Mouse (Mus musculus) heart, postnatal 4 days (tissue): ENCODE results near the gene Lrrc4c. TPM values are rescaled to one million over a fixed set of nuclear protein-coding genes. Genes with fewer than 3 reads are reported as not detected.

Source experiments
- DNase-seq: peaks from one replicate; pipeline ENCODE4 v3.0.0; 2021
- total RNA-seq, 2 experiments: library from RNA; stranded (reverse); gene quantifications; 2 replicates each; pipeline ENCODE4 v1.2.3; 2021

Lrrc4c gene
- total RNA-seq, 2 experiments from 2014 or later = 0.67 to 0.70 TPM

DNA sequence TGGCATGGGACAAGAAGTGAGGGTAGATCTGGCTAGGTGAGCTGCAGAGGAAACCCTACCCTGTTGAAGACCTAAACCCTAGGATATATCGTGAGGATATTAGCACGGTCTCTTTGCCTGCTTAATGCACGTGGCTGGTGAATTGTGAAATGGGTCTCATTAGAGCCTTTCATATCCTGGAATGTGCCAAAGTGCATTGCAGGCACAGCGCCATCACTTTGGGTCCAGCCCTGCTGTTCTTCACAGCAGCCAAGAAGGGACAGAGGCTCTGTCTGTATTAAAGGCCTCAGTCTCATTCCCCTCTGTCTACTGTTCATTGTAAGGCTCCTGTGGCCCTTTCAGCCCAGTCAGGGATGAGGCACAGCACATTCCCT lies 1160.9 kb downstream of the Lrrc4c start:
- no peak for DNase-seq

- DNase-seq = no peak
Measured at GRCm38 (mm10) chr2:97484990-97485389, 1167.0 kb downstream of the Lrrc4c start.

GRCm38 (mm10) chr2:97485609-97486008 lies 1167.6 kb downstream of the Lrrc4c start:
- DNase-seq = no peak

GRCm38 (mm10) chr2:97487567-97487966 lies 1169.6 kb downstream of the Lrrc4c start:
- no peak for DNase-seq

GRCm38 (mm10) chr2:97497069-97497468 lies 1179.1 kb downstream of the Lrrc4c start:
- DNase-seq = no peak

DNA sequence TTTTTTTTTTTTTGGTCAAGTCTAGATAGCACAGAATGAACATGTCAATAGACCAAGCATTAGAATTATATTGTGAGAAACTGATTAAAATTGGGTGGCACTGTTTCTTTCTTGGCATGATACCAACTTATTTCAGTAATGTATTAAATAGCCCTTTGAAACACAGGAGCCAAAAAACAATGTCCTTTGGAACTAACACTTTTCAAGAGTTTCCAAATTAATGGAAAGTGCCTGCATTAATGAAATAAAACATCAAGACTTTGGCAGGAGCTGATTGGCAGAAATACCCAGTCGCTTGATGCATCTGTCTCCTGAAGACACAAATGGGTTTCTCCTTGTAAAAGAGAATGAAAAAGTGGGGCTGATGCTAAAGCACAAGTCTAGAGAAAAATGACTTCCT lies 1184.5 kb downstream of the Lrrc4c start:
- DNase-seq = no peak

- DNase-seq = no peak
Measured at GRCm38 (mm10) chr2:97504902-97505301, 1186.9 kb downstream of the Lrrc4c start.

DNA sequence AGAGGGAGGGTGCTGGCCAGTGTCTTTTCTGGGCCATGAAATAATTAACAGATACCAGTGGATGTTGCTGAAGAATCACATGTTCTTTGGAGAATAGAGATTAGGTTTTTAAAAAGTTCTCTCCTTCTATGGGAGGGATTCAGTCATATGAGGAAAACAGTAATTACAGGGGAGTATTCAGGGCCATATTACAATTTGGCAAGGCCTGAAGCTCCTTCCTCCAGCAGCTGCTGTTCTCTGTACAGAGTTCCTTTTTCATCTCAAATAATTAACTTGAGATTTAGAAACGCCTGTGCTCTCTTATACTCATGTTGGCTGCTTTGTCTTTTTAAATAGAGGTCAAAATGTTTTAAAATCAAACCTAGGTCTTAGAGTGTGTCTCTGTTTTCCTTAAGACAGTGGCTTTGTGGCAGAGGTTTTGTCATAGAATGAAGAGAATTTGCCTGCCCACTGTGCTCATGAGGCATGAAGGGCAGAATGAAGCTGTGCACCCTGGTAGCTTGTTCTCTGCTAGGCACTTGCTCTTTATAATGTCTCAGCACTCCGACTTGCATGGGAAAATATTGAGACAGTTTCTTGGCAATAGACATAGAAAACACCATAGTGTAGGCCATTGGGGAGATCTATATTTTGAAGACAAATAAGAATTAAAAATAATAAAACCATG lies 1206.4 kb downstream of the Lrrc4c start:
- DNase-seq = no peak

- DNase-seq = no peak
Measured at GRCm38 (mm10) chr2:97525107-97525506, 1207.1 kb downstream of the Lrrc4c start.

DNA sequence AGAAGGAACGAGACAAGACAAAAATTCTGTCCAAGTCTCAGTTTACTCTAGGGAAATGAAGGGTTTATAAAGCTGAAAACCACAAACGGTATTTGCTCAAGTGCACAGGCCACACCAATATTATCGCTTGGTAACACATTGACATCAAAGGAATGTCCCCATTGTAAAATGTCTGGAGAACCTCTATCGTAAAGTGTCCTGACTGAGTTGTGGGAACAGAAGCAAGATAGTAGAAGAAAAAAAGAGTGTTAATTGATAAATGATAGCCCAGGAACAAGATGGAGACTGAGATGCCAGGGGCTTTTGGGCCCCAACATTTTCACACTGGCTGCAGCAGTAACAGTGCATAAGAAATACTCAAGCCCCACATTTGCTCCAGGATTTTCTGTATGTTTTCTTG lies 1212.7 kb downstream of the Lrrc4c start:
- DNase-seq = no peak

DNA sequence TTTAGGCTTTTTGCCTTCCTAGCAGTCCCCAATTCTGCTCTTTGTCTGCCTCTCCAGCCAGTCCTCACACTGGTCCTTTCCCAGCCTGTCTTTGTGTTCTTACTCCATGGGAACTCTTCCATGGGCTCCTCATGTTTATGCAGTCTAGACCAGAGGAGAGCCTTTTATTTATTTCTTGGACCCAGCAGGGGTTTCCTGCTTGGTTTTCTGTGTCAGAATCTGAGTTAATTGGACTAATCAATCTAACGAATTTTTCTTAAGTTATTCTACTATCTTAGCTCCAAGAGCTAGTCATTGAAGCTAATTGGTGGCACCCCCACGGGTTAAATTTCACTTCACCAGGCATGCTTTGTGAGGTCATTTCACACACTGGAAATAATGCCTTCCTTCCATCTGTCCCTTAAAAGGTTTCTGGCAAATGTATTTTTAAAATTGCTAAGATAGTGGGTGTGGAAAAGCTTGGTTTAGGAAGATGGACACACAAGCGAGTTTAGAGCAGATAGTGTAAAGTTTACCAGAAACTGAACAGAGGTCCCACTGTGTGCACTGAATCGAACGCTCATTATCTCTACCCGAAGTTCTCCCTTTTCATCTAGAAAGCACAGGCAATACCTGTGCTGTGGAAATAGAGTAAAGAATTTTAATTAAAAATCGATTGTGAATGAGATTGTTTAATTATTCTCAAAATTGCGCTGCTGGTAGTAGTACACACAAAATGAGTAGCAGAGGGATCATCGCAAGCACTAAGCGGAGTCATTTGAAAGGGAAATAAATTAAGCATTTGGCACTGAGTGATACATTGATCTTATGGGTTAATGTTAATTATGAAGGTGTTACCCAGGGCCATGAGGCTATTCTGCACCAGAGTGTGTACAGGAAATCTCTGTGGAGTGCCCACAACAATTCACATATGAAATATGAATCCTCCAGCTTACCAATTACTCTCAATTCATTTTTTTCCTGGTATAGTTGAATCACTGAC lies 1226.0 kb downstream of the Lrrc4c start:
- DNase-seq = no peak

- DNase-seq = no peak
Measured at GRCm38 (mm10) chr2:97544673-97545071, 1226.7 kb downstream of the Lrrc4c start.

GRCm38 (mm10) chr2:97545946-97546345 lies 1228.0 kb downstream of the Lrrc4c start:
- no peak for DNase-seq

DNA sequence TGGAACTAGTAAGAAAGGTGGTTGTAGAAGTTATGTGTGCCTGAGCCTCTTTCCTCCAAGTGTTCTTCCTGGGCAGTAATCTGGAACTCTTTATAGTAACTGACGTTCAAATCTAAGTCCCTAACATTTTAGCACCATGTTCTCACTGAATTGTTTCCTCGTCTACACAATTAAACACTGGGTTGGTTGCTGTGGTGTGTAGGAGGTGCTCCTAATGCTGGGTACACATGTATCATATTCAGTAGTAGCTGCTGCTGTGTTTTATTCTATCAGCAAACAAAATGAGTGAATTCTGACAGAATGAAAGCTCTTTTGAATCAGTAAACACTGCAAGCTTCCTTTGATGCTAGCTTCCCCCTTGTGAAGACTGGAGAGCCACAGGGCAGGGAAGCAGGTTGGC lies 1246.5 kb downstream of the Lrrc4c start:
- no peak for DNase-seq

GRCm38 (mm10) chr2:97568954-97569353 lies 1251.0 kb downstream of the Lrrc4c start:
- DNase-seq = no peak

- DNase-seq = no peak
Measured at GRCm38 (mm10) chr2:97574921-97575320, 1257.0 kb downstream of the Lrrc4c start.

- no peak for DNase-seq
Measured at GRCm38 (mm10) chr2:97581132-97581531, 1263.2 kb downstream of the Lrrc4c start.

DNA sequence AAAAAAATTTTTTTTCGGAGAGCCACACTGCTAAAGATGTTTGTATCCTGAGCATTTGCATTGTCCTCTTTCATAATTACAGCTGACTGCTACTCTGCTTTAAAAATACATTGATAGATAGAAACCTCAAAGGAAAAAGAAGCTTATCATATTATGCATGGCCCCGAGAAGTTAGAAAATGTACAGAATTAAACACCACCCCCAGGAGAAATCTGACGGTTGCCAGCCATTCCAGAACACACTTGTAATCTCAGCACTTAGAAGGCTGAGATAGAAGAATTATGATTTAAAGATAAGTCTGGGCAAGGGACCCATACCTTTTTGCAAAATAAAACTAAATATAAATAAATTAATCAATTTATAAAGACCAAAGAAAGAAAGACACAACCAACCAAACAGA lies 1268.4 kb downstream of the Lrrc4c start:
- DNase-seq = no peak

- no peak for DNase-seq
Measured at GRCm38 (mm10) chr2:97590563-97590962, 1272.6 kb downstream of the Lrrc4c start.

GRCm38 (mm10) chr2:97604182-97604581 lies 1286.2 kb downstream of the Lrrc4c start:
- DNase-seq = no peak

GRCm38 (mm10) chr2:97604688-97605215 lies 1286.8 kb downstream of the Lrrc4c start:
- DNase-seq = no peak

- DNase-seq = no peak
Measured at GRCm38 (mm10) chr2:97609436-97609835, 1291.5 kb downstream of the Lrrc4c start.

DNA sequence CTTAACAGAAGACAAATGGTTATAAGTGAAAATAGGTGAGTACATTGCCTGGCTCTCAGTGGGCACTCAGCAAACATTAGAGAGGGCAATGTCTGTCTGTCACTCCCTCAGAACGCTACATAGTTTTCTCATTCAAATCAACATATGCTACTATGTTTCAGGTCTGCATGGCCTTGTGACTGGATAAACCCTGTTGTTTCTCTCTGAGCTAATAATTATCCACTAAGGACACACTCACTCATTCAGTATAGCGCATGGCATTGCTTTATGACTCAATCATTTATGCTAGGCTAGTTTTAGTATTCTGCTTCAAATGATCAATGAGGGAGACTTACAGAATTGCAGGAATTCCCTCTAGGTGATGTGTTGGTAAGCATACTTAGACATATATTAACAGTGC lies 1292.6 kb downstream of the Lrrc4c start:
- no peak for DNase-seq

GRCm38 (mm10) chr2:97614724-97615123 lies 1296.8 kb downstream of the Lrrc4c start:
- DNase-seq = no peak
